Mouse (Mus musculus) hindbrain, embryonic 10.5 days (tissue): ENCODE data around the gene Gas2l1. TPM values are rescaled to one million over a fixed set of nuclear protein-coding genes. Genes with fewer than 3 reads are reported as not detected.
"Not testable (repeated sequence)": the region's sequence is repeated elsewhere in the genome, so short reads cannot be mapped to it uniquely, and the experiment has no call there.

Experiments used
- DNase-seq: peaks from one replicate; pipeline ENCODE4 v3.0.0-alpha.2; 2017; ENCODE audit warnings: low spot score
- H3K27ac ChIP-seq: fragments of 300-500 bp; sonication (generic); 2 replicates; pipeline ENCODE4 v1.5.1; 2016; ENCODE audit warnings: mild to moderate bottlenecking, moderate library complexity
- H3K27me3 ChIP-seq: fragments of 300-500 bp; sonication (generic); 2 replicates; pipeline ENCODE4 v1.6.1; 2016; ENCODE audit warnings: mild to moderate bottlenecking; ENCODE audit not compliant: poor library complexity, insufficient read depth, severe bottlenecking
- H3K36me3 ChIP-seq: fragments of 300-500 bp; sonication (generic); 2 replicates; pipeline ENCODE4 v1.6.1; 2016; ENCODE audit warnings: mild to moderate bottlenecking, moderate library complexity
- H3K4me1 ChIP-seq: fragments of 300-500 bp; sonication (generic); replicated peaks from 2 replicates; pipeline ENCODE4 v1.6.1; 2016; ENCODE audit warnings: mild to moderate bottlenecking
- H3K4me3 ChIP-seq: fragments of 300-500 bp; sonication (generic); 2 replicates; pipeline ENCODE4 v1.5.1; 2016; ENCODE audit warnings: mild to moderate bottlenecking, moderate library complexity
- H3K9me3 ChIP-seq: fragments of 300-500 bp; sonication (generic); 2 replicates; pipeline ENCODE4 v1.6.1; 2016; ENCODE audit warnings: mild to moderate bottlenecking, moderate library complexity
- WGBS: fragments of 180-500 bp; shearing (Covaris S2); methylation state at CpG from one replicate; pipeline ENCODE4 v1.1.7; 2016; 5-methylcytosine and 5-hydroxymethylcytosine counted together
- polyA plus RNA-seq: library from polyadenylated mRNA; unstranded; fragments of >200 nt; fragmentation: Nextera tagmentation; extraction: Ambion mirVana; gene quantifications from 2 replicates; pipeline ENCODE4 v1.2.1, GENCODE M21; 2016

Gas2l1 gene
- polyA plus RNA-seq, 1 experiment from 2014 or later, result 34.9 TPM

DNA sequence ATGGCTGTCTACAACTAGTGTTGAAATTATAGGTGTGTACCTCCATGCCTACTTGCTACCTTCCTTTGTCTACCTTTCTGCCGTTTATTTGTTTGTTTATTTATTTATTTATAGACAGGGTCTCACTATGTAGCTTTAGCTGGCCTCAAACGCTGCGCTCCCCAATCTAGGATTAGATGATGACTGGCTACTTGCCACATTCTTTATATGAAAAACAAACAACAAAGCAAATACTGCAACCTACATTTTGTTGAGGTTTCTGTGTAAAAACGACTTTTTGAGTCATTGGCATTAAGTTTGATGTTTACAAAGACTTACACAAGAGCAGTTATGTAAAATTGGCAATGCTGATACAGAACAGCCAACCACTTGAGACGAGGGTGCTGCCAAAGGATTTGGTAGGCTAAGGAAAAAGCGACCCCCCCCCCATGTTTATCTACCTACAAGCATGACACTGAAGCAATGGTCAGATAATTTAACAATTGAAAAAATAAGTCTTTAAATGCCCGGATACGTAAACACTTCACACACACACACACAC, 31.4 kb upstream of the Gas2l1 start:
- no peak for DNase-seq
- Histone ChIP-seq H3K36me3 (peaks cover 47% of the 10 kb centered on the region), H3K27me3 (no peaks in the 10 kb centered on the region), H3K4me3 (peak overlapping the region; percentile 100), H3K4me1 (peaks cover 34% of the 10 kb centered on the region), H3K27ac (no peak overlapping the region), H3K9me3 (no peaks in the 10 kb centered on the region)
- WGBS, result 83% methylated on average over 8 of the region's 8 CpGs

DNA sequence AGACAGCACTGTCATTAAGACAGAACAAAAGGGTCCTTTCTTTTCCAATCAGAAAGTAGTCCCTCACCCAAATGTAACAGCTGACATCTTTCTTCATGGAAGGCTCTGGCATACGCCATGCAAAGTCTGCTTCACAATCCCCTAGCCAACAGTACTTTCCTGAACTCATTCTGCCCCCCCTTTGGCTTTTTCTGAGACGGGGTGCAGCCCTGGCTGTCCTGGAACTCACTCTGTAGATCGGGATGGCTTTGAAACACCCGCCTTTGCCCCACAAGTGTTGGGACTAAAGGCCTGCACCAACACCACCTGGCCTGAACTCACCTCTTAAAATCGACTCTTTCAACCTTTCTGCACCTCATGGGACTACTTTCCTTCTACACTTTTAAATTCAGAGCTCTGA, 30.8 kb upstream of the Gas2l1 start:
- Histone ChIP-seq H3K27ac (no peak overlapping the region), H3K4me3 (peak overlapping the region; percentile 100), H3K27me3 (no peaks in the 10 kb centered on the region), H3K4me1 (peaks cover 27% of the 10 kb centered on the region), H3K36me3 (peaks cover 50% of the 10 kb centered on the region), H3K9me3 (no peaks in the 10 kb centered on the region)
- 86% methylated on average over 5 of the region's 5 CpGs for WGBS
- no peak for DNase-seq

DNA sequence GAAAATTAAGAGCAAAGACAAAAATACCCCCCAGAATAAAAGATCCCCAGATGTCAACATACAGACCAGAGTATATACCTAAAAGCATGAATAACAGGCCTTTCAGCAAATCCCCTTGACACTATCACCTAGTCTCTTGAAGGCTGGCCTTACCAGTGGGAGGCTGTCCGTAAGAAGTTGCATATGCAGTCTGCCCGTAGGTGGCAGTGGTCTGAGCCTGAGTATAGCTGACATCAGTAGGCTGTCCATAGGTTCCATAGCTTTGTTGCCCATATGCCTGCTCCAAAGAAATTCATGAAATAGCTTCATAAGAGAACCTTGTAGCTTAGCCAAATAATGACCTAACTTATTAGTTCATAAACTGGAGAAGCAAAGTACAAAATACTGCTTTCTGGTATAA, 26.6 kb upstream of the Gas2l1 start:
- no peak overlapping the region for H3K27ac ChIP-seq
- peaks cover 90% of the 10 kb centered on the region for H3K36me3 ChIP-seq
- WGBS, result 64% methylated on average over 2 of the region's 2 CpGs
- H3K4me3 ChIP-seq, result no peak overlapping the region
- H3K9me3 ChIP-seq, result no peaks in the 10 kb centered on the region
- H3K27me3 ChIP-seq, result no peaks in the 10 kb centered on the region
- peaks cover 9% of the 10 kb centered on the region for H3K4me1 ChIP-seq
- no peak for DNase-seq

DNA sequence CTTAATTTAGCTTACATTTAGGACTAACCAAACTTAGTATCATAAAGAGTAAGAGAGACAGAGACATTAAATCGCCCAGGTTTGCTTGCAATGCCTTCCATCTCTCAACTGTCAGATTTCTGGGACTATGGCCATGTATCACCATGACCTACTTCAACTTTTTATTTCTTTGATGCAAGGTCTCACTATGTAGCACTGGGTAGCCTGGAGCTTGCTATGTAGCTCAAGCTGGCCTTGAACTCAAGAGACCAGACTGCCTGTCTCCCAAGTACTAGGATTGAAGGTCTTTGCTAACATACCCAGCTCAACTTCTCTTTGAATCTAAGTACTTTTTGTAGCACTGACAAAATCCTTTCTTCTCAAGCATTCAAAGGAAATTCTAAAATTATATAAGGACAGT, 24.0 kb upstream of the Gas2l1 start:
- H3K36me3 ChIP-seq, result peaks cover 100% of the 10 kb centered on the region
- no peak overlapping the region for H3K4me3 ChIP-seq
- H3K27me3 ChIP-seq, result no peaks in the 10 kb centered on the region
- no peaks in the 10 kb centered on the region for H3K9me3 ChIP-seq
- DNase-seq, result no peak
- 96% methylated on average over 1 of the region's 1 CpGs for WGBS
- H3K4me1 ChIP-seq, result no peaks in the 10 kb centered on the region
- H3K27ac ChIP-seq, result no peak overlapping the region

DNA sequence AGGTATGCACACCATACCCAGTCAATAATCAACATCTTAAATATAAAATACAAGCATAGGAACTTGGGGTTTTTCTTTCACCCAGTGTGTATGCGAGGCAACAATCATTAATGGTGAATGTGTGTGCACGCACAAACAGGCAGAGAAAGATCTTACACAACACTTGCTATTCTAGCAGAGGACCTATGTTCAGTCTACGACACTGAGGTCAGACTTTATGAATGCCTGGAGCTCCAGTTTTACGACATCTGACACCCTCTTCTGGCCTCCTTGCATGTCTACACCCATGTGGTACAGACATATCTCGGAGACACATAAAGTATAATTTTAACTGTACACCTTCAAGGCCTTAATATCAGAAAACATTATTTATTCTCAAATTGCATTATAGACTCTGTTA, 11.7 kb upstream of the Gas2l1 start:
- H3K27me3 ChIP-seq, H3K4me1 ChIP-seq, H3K27ac ChIP-seq, H3K9me3 ChIP-seq, H3K4me3 ChIP-seq, DNase-seq: not testable (repeated sequence)
- 92% methylated on average over 4 of the region's 5 CpGs for WGBS
- H3K36me3 ChIP-seq, result peaks cover 91% of the 10 kb centered on the region

DNA sequence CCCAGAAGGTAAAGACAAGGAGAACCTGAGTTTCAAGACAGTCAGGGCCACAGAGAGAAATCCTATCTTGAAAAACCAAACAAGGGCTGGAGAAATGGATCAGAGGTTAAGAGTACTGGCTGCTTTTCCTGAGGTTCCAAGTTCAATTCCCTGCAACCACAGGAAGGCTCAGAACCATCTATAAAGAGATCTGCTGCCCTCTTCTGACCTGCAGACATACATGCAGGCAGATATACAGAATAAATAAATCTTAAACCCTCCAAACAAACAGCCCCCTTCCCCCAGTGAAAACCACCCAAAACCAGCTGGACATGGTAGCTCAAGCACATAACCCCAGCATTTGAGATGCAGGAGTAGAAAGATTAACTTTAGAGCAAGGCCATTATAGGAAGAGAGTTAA, 10.6 kb upstream of the Gas2l1 start:
- Histone ChIP-seq H3K27ac (no peak overlapping the region), H3K27me3 (no peaks in the 10 kb centered on the region), H3K9me3 (no peaks in the 10 kb centered on the region), H3K4me1 (no peaks in the 10 kb centered on the region), H3K36me3 (peaks cover 92% of the 10 kb centered on the region), H3K4me3 (no peak overlapping the region)
- no peak for DNase-seq

DNA sequence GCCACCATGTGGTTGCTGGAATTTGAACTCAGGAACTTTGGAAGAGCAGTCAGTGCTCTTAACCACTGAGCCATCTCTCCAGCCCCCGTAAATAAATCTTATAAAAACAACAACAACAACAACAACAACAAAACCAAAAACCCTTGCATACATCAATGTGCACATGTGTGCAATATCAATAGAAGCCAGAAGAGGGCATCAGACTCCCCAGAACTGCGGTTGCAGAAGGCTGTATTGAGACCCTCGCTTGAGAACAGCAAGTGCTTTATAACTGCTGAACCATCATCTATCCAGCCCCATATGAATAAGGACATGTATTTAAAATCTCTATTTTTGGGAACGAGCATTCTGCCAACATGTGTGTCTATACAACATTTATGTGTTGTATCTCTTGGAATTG, 9.8 kb upstream of the Gas2l1 start:
- no peaks in the 10 kb centered on the region for H3K9me3 ChIP-seq
- H3K27me3 ChIP-seq, result no peaks in the 10 kb centered on the region
- peaks cover 92% of the 10 kb centered on the region for H3K36me3 ChIP-seq
- no peak overlapping the region for H3K27ac ChIP-seq
- DNase-seq, result no peak
- no peak overlapping the region for H3K4me3 ChIP-seq
- 76% methylated on average over 4 of the region's 4 CpGs for WGBS
- H3K4me1 ChIP-seq, result no peaks in the 10 kb centered on the region

DNA sequence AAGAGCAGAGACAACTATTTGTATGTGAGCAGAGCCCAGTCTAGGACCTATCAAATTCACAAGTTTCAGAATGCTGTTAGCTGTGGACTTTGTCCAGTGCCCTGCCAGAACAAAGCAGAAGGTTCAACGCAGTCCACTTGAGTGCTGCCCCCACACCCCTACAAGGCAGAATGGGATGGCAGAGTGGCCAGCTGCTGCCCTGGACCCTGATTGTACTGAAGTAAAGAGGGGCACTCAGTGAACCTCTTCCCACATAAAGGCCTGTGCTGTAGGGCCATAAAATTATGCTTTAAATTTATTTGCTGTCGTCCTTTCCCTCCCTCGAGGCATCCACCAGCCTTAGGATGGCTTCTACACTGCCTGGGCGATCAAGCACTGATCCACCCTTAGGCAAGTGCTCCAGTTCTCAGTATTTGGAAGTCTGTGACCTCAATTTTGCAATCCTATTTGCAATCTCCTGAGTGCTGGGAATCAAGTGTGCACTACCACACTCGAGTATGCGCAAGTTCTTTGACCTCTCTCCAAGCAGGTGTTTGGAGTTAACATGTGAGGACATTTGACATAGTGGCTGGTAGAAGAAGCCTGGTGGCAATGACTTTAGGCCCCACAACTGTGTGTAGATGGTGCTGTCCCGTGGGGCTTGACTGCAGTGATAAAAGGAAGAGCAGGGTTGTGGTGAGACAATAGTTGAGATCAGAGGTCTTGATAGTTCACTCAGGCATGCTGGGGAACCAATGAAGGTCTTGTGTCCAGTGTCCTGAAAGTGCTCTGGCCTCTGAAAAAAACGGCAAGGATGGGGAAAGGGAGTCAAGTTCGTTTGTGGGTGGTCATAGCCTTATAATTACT, 3.2 kb upstream of the Gas2l1 start:
- Histone ChIP-seq H3K9me3 (no peaks in the 10 kb centered on the region), H3K27ac (no peak overlapping the region), H3K4me3 (no peak overlapping the region), H3K4me1 (peaks cover 21% of the 10 kb centered on the region), H3K27me3 (peaks cover 16% of the 10 kb centered on the region), H3K36me3 (peaks cover 60% of the 10 kb centered on the region)
- 85% methylated on average over 9 of the region's 9 CpGs for WGBS
- DNase-seq, result no peak

DNA sequence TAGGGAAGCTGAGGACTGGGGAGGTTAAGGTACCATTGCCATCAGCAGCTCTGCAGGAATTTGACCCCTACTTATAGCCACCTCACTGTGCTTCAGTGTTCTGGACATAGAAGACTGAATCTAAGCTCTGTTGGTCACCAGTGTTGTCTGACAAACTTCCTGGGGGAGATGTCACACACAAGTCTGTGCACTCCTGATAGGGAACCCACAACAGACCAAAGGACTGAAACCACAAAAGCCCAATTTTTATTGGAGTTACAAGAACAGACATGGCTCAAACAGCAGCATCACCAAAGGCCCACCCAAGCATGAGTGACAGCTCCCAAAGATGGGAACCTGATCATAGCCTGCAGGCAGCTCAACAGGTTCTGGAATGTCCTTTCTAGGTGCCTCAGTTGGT, 1.9 kb upstream of the Gas2l1 start:
- Histone ChIP-seq H3K9me3 (no peaks in the 10 kb centered on the region), H3K4me3 (no peak overlapping the region), H3K4me1 (peaks cover 34% of the 10 kb centered on the region), H3K27ac (no peak overlapping the region), H3K27me3 (peaks cover 29% of the 10 kb centered on the region), H3K36me3 (peaks cover 48% of the 10 kb centered on the region)
- no peak for DNase-seq

DNA sequence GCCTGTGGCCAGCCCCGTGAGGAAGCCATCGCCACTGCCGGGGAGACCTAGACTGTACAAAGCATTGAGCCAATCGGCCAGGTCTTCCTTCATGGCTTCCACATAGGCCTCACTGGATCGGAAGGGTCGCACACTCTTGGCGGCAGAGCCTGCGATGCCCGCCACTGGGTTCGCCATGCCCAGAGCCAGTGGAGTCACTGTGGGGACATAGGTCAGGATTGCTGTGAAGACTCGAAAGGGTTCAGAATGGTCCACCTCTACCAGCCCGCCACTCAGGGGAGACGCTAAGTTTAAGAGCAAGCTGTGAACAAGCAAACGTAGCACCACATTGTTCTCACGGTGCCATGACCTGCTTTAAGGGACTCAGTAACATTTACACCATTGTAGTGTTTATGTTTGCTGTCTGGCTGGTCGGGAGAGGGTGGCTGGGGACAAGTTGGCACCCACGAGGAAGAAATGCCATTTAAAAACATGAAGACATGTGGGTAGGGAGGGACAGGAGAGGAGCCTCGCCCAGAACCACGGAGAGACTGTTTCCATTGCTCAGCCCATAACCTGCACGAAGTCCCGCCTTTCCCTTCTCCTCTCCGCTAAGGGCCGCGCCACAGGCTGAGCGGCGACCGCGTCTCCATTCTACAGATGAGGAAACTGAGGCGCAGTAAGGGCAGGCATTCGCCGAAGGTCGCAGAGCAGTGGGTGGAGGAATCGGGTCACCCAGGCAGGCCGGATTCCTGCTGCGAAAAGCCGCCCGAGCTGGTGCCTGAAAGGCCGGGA, 658 bp downstream of the Gas2l1 start:
- H3K9me3 ChIP-seq, result no peaks in the 10 kb centered on the region
- H3K27ac ChIP-seq, result peak overlapping the region; percentile 87
- H3K4me3 ChIP-seq, result peak overlapping the region; percentile 69
- 15% methylated on average over 38 of the region's 38 CpGs for WGBS
- H3K4me1 ChIP-seq, result peaks cover 55% of the 10 kb centered on the region
- peak; percentile 23 for DNase-seq
- peaks cover 55% of the 10 kb centered on the region for H3K27me3 ChIP-seq
- peaks cover 22% of the 10 kb centered on the region for H3K36me3 ChIP-seq

DNA sequence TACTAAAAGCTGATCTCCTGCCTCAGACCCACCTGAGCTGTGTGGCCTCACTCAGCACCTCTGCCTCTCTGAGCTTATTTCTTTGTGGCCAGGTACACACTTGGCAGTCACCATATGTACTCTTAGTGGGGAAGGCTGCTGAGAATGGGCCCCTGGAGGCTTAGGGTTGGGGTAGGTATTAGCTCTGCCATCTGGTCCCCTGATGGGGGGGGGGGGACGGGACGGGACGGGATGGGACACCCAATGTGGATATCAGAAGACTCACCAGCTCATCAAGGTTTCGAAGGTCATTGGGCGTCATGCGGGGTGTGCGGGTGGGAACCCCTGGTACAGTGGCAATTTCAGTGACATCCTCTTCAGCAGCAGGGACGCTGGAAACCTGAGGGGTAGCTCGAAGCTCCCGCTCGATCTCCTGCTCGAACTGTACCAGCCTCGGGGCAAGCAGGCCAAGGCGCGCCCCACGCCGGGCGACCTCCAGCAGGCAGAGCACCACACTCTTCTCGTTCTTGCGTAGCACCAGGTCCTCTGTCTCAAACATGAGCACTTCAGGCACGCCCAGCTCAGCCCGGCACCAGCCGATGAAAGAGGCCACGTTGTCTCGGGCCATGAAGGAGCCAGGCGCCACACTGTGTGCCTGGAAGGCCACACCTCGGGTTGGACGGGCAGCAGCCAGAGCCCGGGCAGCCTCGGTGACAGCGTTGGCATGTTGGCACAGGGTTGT, 1.4 kb downstream of the Gas2l1 start:
- H3K4me1 ChIP-seq, result peaks cover 63% of the 10 kb centered on the region
- DNase-seq, result peak; percentile 8
- WGBS, result 49% methylated on average over 31 of the region's 31 CpGs

DNA sequence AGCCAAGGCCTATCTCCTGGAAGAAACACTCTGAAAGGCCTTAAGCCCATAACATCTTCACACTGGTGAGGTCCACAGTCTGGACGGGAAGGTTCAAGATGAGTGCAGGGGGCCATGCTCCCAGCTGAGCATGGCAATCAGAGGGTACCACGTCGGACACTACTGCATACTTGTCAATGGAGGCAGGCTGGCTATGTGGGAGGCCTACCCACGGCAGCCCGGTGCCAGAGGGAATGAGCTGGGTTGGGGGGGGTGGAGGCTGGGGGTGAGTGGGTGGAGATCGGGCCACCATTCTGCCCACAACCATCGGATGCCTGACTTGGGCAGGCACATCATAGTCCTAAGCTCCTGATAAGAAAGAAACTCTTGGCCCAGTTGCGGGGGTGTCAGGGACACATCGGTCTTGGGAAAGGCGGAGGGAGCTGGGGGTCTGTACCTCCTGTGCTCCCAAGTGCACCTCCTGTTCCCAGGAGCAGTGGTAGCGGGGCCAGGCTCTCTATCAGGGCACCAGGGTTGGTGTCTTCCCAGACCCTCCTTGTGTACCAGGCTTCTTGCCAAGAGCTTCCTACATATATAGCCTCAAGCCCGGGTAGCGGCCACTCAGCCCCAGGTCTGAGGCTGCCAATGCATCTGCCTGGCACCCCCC, 2.1 kb downstream of the Gas2l1 start:
- H3K27ac ChIP-seq, result no peak overlapping the region
- H3K27me3 ChIP-seq, result peaks cover 70% of the 10 kb centered on the region
- WGBS, result 60% methylated on average over 13 of the region's 13 CpGs
- H3K4me1 ChIP-seq, result peaks cover 68% of the 10 kb centered on the region
- DNase-seq, result no peak
- H3K36me3 ChIP-seq, result peaks cover 7% of the 10 kb centered on the region
- H3K9me3 ChIP-seq, result no peaks in the 10 kb centered on the region
- H3K4me3 ChIP-seq, result peak overlapping the region; percentile 51; the same call in 1 of the 2 replicates

More for the DNA sequence above, 1.4 kb downstream of the Gas2l1 start:
- Histone ChIP-seq H3K27ac (0 out of 2 replicates have a peak overlapping the region, but pooled peaks have one; percentile 16), H3K9me3 (no peaks in the 10 kb centered on the region), H3K27me3 (peaks cover 62% of the 10 kb centered on the region), H3K36me3 (peaks cover 14% of the 10 kb centered on the region), H3K4me3 (peak overlapping the region; percentile 69)
